Mouse (Mus musculus) T-cell, adult 66 days (primary cell): ENCODE results near the gene Afg1l. TPM values are rescaled to one million over a fixed set of nuclear protein-coding genes. Genes with fewer than 3 reads are reported as not detected.

Experiments
- total RNA-seq, 2 experiments: library from RNA; stranded (reverse); gene quantifications; 3 replicates in 1 of 2; 4 replicates in 1 of 2; pipeline ENCODE4 v1.2.4; 2023

Gene Afg1l
- 1 to 10 TPM; 6.5 to 6.9 TPM for total RNA-seq

GRCm38 (mm10) chr10:42478341-42478720 is at the start of gene Afg1l:
Gene Afg1l (minus strand): TSS chr10:42478565.

GRCm38 (mm10) chr10:42501775-42502348 is 23.5 kb upstream of the Afg1l start, which contains the start of gene Snx3:
Gene Snx3 (plus strand): TSS chr10:42502030.

GRCm38 (mm10) chr10:42276507-42277345 is 201.6 kb downstream of the Afg1l start, which contains the start of gene Foxo3:
Gene Foxo3 (minus strand): TSS chr10:42276755.

Other genes with a start within 250 kb of the Afg1l start
- gene Foxo3, start 201.8 kb downstream of the Afg1l start, total RNA-seq = 10 to 100 TPM; 69.8 to 73.4 TPM
- gene Snx3, start 23.5 kb upstream of the Afg1l start, total RNA-seq = 100 to 1,000 TPM in 1 of 2 experiments, 10 to 100 TPM in 1; 89.3 to 113 TPM
- not detected for gene Nr2e1, start 105.1 kb upstream of the Afg1l start, total RNA-seq
- gene Ostm1, start 105.3 kb upstream of the Afg1l start, total RNA-seq = 10 to 100 TPM; 33.7 to 33.8 TPM